Mouse (Mus musculus): ENCODE results near the gene Rsph3a.

- TF ChIP-seq CTCF (IDR thresholded peaks at IDR 0.05; ENCODE audit: insufficient read depth, low read depth, low read length) (no peak), POLR2A (IDR thresholded peaks at IDR 0.05; ENCODE audit: insufficient read depth, low read depth, low read length) (no peak)
These were observed 5.8 kb upstream of the Rsph3a start for GRCm38 (mm10) chr17:7939640-7940039.
